Mouse (Mus musculus): ENCODE measurements around the gene Ddx47. TPM values are rescaled to one million over a fixed set of nuclear protein-coding genes. Genes with fewer than 3 reads are reported as not detected.

The Ddx47 gene
- polyA plus RNA-seq, 1 experiment: 55.7 TPM

GRCm38 (mm10) chr6:134981231-134982062 is 30.0 kb upstream of the Ddx47 start, which contains the start of gene Apold1:
Gene Apold1, plus strand, starts transcription at chr6:134981718.
- TF ChIP-seq CTCF (IDR thresholded peaks at IDR 0.05; ENCODE audit: insufficient read depth, low read length) (no peak), POLR2A (IDR thresholded peaks at IDR 0.05; ENCODE audit: borderline replicate concordance, extremely low read depth, low read depth, low read length) (no peak)
- WGBS: 32% methylated on average over 22 of the region's 22 CpGs
- H3K4me1 ChIP-seq (ENCODE audit: control insufficient read depth, insufficient read depth, low read length): peaks cover 6% of the 10 kb centered on the region; the same call in 1 of the 2 replicates
- no peak for DNase-seq
- peak within 1 kb of the TSS; percentile 21 for H3K4me3 ChIP-seq (replicated peaks; ENCODE audit: extremely low read depth, low read depth, low read length)

GRCm38 (mm10) chr6:134983529-134984370 is 27.7 kb upstream of the Ddx47 start:
- H3K4me1 ChIP-seq (ENCODE audit: control insufficient read depth, insufficient read depth, low read length): peaks cover 6% of the 10 kb centered on the region; the same call in 1 of the 2 replicates
- peak; percentile 87 for DNase-seq
- TF ChIP-seq POLR2A (IDR thresholded peaks at IDR 0.05; ENCODE audit: borderline replicate concordance, extremely low read depth, low read depth, low read length) (0 out of 2 replicates have a peak, but pooled peaks have one; percentile 21), CTCF (IDR thresholded peaks at IDR 0.05; ENCODE audit: insufficient read depth, low read length) (peak; percentile 39; the same call in 1 of the 2 replicates)
- 3% methylated on average over 62 of the region's 62 CpGs for WGBS
- H3K4me3 ChIP-seq (replicated peaks; ENCODE audit: extremely low read depth, low read depth, low read length): peak overlapping the region; percentile 58

GRCm38 (mm10) chr6:134984748-134985147 is 26.7 kb upstream of the Ddx47 start:
- Histone ChIP-seq H3K4me3 (replicated peaks; ENCODE audit: extremely low read depth, low read depth, low read length) (no peak overlapping the region), H3K4me1 (ENCODE audit: control insufficient read depth, insufficient read depth, low read length) (peaks cover 6% of the 10 kb centered on the region; the same call in 1 of the 2 replicates)
- WGBS: 80% methylated on average over 3 of the region's 3 CpGs
- TF ChIP-seq CTCF (IDR thresholded peaks at IDR 0.05; ENCODE audit: insufficient read depth, low read length) (no peak), POLR2A (IDR thresholded peaks at IDR 0.05; ENCODE audit: borderline replicate concordance, extremely low read depth, low read depth, low read length) (no peak)
- DNase-seq: no peak

- TF ChIP-seq POLR2A (IDR thresholded peaks at IDR 0.05; ENCODE audit: borderline replicate concordance, extremely low read depth, low read depth, low read length) (no peak), CTCF (IDR thresholded peaks at IDR 0.05; ENCODE audit: insufficient read depth, low read length) (no peak)
- Histone ChIP-seq H3K4me3 (replicated peaks; ENCODE audit: extremely low read depth, low read depth, low read length) (no peak overlapping the region), H3K4me1 (ENCODE audit: control insufficient read depth, insufficient read depth, low read length) (peaks cover 4% of the 10 kb centered on the region; the same call in 1 of the 2 replicates)
- WGBS: 68% methylated on average over 9 of the region's 9 CpGs
- DNase-seq: no peak
These were observed 23.0 kb upstream of the Ddx47 start for GRCm38 (mm10) chr6:134988377-134988776.

- Histone ChIP-seq H3K4me1 (ENCODE audit: control insufficient read depth, insufficient read depth, low read length) (no peaks in the 10 kb centered on the region), H3K4me3 (replicated peaks; ENCODE audit: extremely low read depth, low read depth, low read length) (no peak overlapping the region)
- DNase-seq: no peak
- no peak for TF ChIP-seq CTCF (IDR thresholded peaks at IDR 0.05; ENCODE audit: insufficient read depth, low read length)
- no peak for TF ChIP-seq POLR2A (IDR thresholded peaks at IDR 0.05; ENCODE audit: borderline replicate concordance, extremely low read depth, low read depth, low read length)
- 82% methylated on average over 6 of the region's 6 CpGs for WGBS
These were observed 20.7 kb upstream of the Ddx47 start for GRCm38 (mm10) chr6:134990674-134991073.

GRCm38 (mm10) chr6:134994031-134994651 is 17.3 kb upstream of the Ddx47 start:
- no peak for TF ChIP-seq POLR2A (IDR thresholded peaks at IDR 0.05; ENCODE audit: borderline replicate concordance, extremely low read depth, low read depth, low read length)
- TF ChIP-seq CTCF (IDR thresholded peaks at IDR 0.05; ENCODE audit: insufficient read depth, low read length): no peak
- H3K4me3 ChIP-seq (replicated peaks; ENCODE audit: extremely low read depth, low read depth, low read length): no peak overlapping the region
- WGBS: 38% methylated on average over 12 of the region's 12 CpGs
- no peaks in the 10 kb centered on the region for H3K4me1 ChIP-seq (ENCODE audit: control insufficient read depth, insufficient read depth, low read length)
- no peak for DNase-seq

GRCm38 (mm10) chr6:134994985-134995384 is 16.4 kb upstream of the Ddx47 start:
- no peak for TF ChIP-seq CTCF (IDR thresholded peaks at IDR 0.05; ENCODE audit: insufficient read depth, low read length)
- 73% methylated on average over 8 of the region's 8 CpGs for WGBS
- Histone ChIP-seq H3K4me3 (replicated peaks; ENCODE audit: extremely low read depth, low read depth, low read length) (no peak overlapping the region), H3K4me1 (ENCODE audit: control insufficient read depth, insufficient read depth, low read length) (no peaks in the 10 kb centered on the region)
- no peak for DNase-seq

GRCm38 (mm10) chr6:134996918-134997317 is 14.5 kb upstream of the Ddx47 start:
- no peak for TF ChIP-seq POLR2A (IDR thresholded peaks at IDR 0.05; ENCODE audit: borderline replicate concordance, extremely low read depth, low read depth, low read length)
- no peak for TF ChIP-seq CTCF (IDR thresholded peaks at IDR 0.05; ENCODE audit: insufficient read depth, low read length)
- Histone ChIP-seq H3K4me1 (ENCODE audit: control insufficient read depth, insufficient read depth, low read length) (no peaks in the 10 kb centered on the region), H3K4me3 (replicated peaks; ENCODE audit: extremely low read depth, low read depth, low read length) (no peak overlapping the region)
- 91% methylated on average over 2 of the region's 2 CpGs for WGBS
- DNase-seq: no peak

GRCm38 (mm10) chr6:134998076-134998475 is 13.3 kb upstream of the Ddx47 start:
- H3K4me1 ChIP-seq (ENCODE audit: control insufficient read depth, insufficient read depth, low read length): no peaks in the 10 kb centered on the region
- DNase-seq: no peak
- TF ChIP-seq POLR2A (IDR thresholded peaks at IDR 0.05; ENCODE audit: borderline replicate concordance, extremely low read depth, low read depth, low read length) (no peak), CTCF (IDR thresholded peaks at IDR 0.05; ENCODE audit: insufficient read depth, low read length) (no peak)
- H3K4me3 ChIP-seq (replicated peaks; ENCODE audit: extremely low read depth, low read depth, low read length): no peak overlapping the region
- 88% methylated on average over 8 of the region's 8 CpGs for WGBS
